Mouse (Mus musculus) layer of hippocampus, adult 9-11 months (tissue): ENCODE measurements at regions not wholly inside any gene's neighbourhood (a gene's known extent, or its start where the extent isn't known, plus 50 kb on each side); places are given as distances from the start of the nearest gene placed in this dataset.

Experiments
- DNase-seq: peaks from one replicate; pipeline ENCODE4 v3.0.0; 2022

GRCm38 (mm10) chr10:19412926-19413325, 56.6 kb downstream of the Olig3 start:
- no peak for DNase-seq

- no peak for DNase-seq
These were observed 57.6 kb downstream of the Olig3 start for GRCm38 (mm10) chr10:19413935-19414334.

DNA sequence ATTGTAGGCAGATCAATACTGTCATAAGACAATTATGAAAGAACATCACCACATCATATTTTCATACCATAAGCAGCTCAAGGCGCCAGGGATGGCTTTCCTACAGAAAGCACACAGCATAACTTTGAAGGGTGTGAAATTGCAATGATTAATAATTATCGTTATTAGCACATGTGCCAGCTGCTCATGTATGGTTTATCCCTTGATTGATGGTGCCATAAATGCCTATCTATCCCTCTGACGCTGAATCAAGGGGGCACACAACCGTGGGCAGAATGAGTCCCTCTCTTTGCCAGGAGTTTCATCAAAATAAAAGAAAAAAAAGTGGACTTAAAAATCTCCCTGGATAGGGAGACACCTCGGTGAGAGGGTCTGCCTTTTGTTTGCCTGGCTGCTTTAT, 58.5 kb downstream of the Olig3 start:
- DNase-seq, result no peak

- no peak for DNase-seq
These were observed 67.7 kb downstream of the Olig3 start for GRCm38 (mm10) chr10:19424030-19424429.

DNA sequence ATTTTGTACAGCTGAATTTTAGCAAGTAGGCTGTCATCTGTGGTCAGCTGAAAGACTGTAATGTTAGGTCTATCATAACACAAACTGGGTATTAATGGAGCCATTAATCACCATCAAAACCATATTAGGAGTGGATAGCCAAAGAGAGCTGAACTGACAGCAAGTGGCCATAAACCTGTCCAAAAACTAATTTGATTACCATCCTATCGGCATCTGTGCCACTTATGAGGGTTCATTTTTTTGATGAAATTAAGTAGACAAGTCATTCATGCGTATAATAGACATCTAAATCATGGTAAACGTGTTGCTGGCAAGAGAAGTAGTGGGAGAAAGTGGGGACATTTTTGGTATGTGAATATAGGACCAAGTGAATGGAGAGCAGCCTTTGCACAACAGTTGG, 68.6 kb downstream of the Olig3 start:
- no peak for DNase-seq

GRCm38 (mm10) chr10:19426835-19427234, 70.5 kb downstream of the Olig3 start:
- DNase-seq, result no peak

- DNase-seq, result no peak
These were observed 76.2 kb downstream of the Olig3 start for GRCm38 (mm10) chr10:19432515-19432914.

- no peak for DNase-seq
These were observed 78.3 kb downstream of the Olig3 start for GRCm38 (mm10) chr10:19434661-19435060.

- no peak for DNase-seq
These were observed 85.5 kb downstream of the Olig3 start for GRCm38 (mm10) chr10:19441807-19442206.

DNA sequence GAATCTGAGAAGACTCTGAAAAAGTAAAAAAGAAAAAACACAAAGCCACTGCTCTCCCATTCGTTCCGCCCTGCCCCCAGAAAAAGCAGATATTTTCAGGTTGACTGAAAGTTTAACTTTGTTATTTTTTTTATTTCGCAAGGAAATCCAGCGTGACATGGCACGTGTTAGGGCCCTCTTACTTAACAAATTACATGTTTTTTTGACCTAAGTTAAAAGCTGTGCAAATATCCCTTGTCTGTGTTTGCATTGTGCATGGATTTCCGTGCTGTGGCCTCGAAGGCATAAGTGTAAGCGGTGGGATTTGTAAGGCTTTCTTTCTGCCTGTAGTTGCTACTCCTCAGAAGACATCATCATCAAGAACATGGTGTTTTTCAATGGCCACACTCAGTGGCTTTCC, 87.2 kb downstream of the Olig3 start:
- no peak for DNase-seq

DNA sequence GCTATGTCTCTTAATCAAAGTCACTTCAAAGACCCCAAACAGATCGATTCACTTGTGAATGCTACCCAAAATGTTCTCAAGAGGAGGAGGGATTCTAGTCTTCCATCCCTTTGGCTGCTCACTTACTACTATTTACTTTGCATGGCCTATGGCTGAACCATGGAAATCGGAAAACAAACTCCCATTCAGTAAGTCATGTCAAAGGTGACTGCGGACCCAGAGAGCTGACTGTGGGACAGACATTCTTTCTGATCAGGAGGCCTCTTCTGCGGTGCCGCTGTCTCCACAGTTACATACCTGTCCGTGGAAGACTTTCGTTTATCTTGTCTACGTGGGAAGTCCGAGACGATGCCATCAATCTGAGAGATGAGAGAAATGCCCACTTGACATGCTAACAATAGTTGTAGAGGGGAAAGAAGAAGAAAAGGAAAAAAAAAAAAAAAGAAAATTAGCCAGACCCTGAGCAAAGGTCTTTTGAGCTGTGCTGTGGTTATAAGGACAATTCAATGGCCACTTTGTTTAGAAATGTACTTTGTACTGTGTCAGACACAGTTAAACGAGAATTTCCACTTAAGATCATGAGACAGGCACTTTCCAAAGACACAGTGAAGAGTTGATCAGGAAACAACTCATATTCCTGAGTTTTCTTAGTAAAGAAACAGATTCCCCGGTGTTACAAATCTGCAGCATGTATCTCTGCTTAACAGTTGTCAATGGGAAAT, 92.7 kb downstream of the Olig3 start:
- DNase-seq, result no peak

DNA sequence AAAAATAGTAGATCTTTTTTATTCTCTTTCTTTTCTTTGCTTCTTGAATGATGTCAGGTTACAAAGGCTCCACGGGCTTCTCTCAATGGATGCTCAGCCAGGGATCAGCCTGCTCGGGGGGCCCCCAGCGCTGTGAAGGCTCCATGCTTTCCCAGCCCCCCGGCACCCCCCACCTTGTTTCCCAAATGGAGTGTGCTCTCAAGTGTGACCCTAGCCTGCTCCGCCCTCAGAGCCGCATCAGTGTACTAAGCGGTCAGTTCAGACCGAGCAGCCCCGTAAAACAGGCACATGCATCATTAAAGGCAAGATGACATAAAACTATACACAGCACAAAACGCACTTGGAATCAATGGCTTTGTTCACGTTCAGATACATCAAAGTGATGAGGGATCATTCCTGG, 102.7 kb downstream of the Olig3 start:
- no peak for DNase-seq

DNA sequence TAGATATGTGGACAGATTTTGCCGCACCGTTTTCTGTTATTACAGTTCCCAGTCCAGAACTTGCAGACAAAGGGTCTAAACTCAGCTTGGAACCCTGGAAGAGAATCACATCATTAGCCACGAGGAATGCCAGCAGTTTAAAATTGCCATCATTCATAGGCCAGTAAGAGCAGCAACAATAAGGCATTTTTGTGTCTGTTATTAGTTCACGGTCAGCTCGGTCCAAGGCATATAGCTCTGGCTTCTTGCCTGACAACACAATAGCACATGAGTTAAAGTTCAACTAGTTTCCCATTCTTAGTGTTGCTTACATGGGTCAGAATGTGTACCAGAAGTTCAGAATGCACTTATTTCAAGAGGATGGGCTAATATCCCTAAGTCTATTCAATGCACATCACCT, 103.4 kb downstream of the Olig3 start:
- DNase-seq, result no peak

- no peak for DNase-seq
These were observed 103.8 kb downstream of the Olig3 start for GRCm38 (mm10) chr10:19460164-19460563.

- no peak for DNase-seq
These were observed 107.5 kb downstream of the Olig3 start for GRCm38 (mm10) chr10:19463800-19464199.

GRCm38 (mm10) chr10:19464504-19464903, 108.2 kb downstream of the Olig3 start:
- DNase-seq, result no peak

- peak; percentile 78 for DNase-seq
These were observed 115.2 kb downstream of the Olig3 start for GRCm38 (mm10) chr10:19471349-19472040.

DNA sequence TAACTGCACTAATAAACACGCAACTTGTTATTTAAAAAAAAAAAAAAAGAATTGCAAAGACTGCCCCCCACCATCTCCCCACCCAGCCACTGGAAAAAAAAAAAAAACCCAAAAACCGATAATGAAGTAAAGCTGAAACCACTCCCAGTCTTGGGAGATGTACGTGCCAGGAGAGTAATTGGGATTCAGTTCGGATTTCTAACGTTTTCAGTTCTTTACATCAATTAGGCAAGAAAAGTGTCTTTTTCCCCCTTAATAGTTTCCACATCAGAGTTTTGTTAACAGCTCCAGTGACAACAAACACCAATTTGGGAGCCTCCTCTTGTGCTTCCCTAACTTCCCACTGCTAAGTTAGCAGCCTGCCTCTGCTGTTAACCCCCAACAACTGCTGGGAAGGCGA, 115.7 kb downstream of the Olig3 start:
- DNase-seq, result no peak

- no peak for DNase-seq
These were observed 116.7 kb downstream of the Olig3 start for GRCm38 (mm10) chr10:19472949-19473535.

DNA sequence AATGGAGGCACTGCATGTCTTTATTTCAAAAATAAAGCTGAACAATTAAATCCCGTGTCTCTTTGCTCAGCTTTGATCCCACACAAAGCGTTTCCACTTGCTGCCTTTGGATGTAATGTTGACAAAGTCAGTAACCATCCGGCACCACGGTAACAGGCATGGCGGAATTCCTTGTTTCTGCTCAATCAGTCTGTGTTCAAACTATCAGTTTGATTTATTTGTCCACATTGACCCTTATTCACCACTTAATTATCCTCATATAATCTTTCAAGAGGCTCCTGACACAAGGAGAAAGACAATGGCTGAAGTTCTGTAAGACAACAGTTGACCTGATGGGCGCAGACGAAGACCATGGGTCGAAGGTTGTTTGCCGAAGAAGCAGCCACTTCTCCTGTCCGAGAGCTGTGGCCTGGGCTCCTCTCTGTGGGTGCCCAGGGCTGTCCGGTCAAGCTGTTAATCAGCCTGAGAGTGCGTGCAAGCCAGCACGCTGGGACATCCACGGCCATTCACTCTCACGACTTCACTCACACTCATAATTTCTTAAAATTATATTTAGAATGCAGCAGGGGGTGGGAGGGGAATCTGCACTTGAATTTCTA, 106.1 kb upstream of the Ifngr1 start:
- DNase-seq, result no peak

GRCm38 (mm10) chr10:19490500-19490899, 101.2 kb upstream of the Ifngr1 start:
- no peak for DNase-seq

DNA sequence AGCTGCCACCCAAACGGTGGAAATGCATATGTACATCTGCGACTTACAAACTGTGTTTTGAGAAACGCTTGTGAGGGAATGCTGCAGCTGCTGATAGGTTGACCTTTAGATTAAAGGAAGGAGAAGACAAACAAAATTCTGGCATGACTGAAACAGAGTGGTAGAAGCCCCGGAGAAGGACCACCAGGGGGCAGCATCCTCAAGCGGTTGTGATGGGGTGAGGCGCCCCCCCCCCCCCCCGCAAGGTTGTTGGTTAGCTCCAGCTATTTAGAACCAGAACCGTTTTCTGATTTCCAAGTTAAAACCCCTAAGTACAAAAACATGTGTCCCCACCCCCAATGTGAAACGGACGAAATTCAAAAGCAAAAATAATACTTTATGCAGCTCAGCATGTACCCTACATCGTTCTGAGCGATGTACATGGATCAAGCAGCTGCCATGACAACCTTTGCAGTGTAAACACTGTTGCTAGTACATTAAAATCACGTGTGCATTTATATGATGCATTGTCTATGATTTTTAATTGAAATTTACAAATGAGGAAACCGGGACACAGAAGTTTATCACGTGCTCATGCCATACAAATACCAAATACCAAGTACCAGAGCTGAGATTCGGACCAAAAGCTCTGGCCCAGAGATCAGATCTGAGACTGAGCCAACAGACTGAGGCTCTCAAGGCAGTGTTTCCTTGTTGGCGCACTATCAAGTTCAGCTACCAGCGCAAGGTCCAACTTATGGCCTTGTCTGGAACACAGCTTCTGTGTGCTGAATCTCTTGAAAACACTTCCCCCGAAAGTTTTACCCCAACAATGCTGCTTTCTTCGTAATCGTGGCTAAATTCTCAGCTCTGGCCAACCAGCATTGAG, 100.0 kb upstream of the Ifngr1 start:
- no peak for DNase-seq
